Mouse (Mus musculus) limb, embryonic 13.5 days (tissue): ENCODE data around the gene Arfip1. TPM values are rescaled to one million over a fixed set of nuclear protein-coding genes. Genes with fewer than 3 reads are reported as not detected.
"Not testable (repeated sequence)": the region's sequence is repeated elsewhere in the genome, so short reads cannot be mapped to it uniquely, and the experiment has no call there.

Source experiments
- ATAC-seq: fragments of 200-750 bp; cut with Nextera tagmentation; 2 replicates; pipeline ENCODE4 v1.8.0; 2017; ENCODE audit warnings: low read depth, moderate number of reproducible peaks, moderate TSS enrichment; ENCODE audit not compliant: low FRiP score
- H3K27ac ChIP-seq: fragments of 300-500 bp; sonication (generic); 2 replicates; pipeline ENCODE4 v1.5.1; 2015; ENCODE audit warnings: inconsistent platforms, mild to moderate bottlenecking, moderate library complexity
- H3K27me3 ChIP-seq: fragments of 300-500 bp; sonication (generic); 2 replicates; pipeline ENCODE4 v1.6.1; 2015; ENCODE audit warnings: mild to moderate bottlenecking, inconsistent platforms
- H3K36me3 ChIP-seq: fragments of 300-500 bp; sonication (generic); 2 replicates; pipeline ENCODE4 v1.6.1; 2015; ENCODE audit warnings: inconsistent platforms, mild to moderate bottlenecking, moderate library complexity
- H3K4me1 ChIP-seq: fragments of 300-500 bp; sonication (generic); 2 replicates; pipeline ENCODE4 v1.6.1; 2015; ENCODE audit warnings: inconsistent platforms
- H3K4me2 ChIP-seq: fragments of 300-500 bp; sonication (generic); replicated peaks from 2 replicates; pipeline ENCODE4 v1.6.1; 2015; ENCODE audit warnings: inconsistent platforms, mild to moderate bottlenecking, moderate library complexity
- H3K4me3 ChIP-seq: fragments of 300-500 bp; sonication (generic); 2 replicates; pipeline ENCODE4 v1.5.1; 2015; ENCODE audit warnings: moderate library complexity, mild to moderate bottlenecking, inconsistent platforms
- H3K9ac ChIP-seq: fragments of 300-500 bp; sonication (generic); 2 replicates; pipeline ENCODE4 v1.6.1; 2015; ENCODE audit warnings: mild to moderate bottlenecking, inconsistent platforms
- H3K9me3 ChIP-seq: fragments of 300-500 bp; sonication (generic); 2 replicates; pipeline ENCODE4 v1.6.1; 2016; ENCODE audit warnings: inconsistent platforms
- WGBS: fragments of 180-500 bp; shearing (Covaris S2); methylation state at CpG from one replicate; pipeline ENCODE4 v1.1.7; 2015; 5-methylcytosine and 5-hydroxymethylcytosine counted together
- polyA plus RNA-seq: library from polyadenylated mRNA; unstranded; fragments of >200 nt; fragmentation: Nextera tagmentation; extraction: Ambion mirVana; gene quantifications from 2 replicates; pipeline ENCODE4 v1.2.1, GENCODE M21; 2015

Arfip1 gene
- polyA plus RNA-seq, 1 experiment from 2014 or later: 43.8 TPM

DNA sequence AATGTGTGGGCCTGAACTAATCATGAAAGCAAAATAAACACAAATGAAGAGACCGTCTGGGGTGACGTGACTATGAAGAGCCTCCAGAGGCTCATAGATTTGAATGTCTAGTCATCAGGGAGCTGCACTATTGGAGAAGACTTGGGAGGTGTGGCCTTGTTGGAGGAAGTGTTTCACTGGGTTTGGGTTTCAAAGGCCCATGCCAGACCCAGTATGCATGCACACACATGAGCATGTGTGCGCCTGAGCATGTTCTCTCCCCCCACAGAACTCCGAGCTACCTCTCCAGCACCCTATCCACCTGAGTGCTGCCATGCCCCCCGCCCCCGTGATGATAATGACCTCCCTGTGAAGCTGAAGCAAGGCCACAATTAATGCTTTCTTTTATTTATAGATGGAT lies 12.8 kb downstream of the Arfip1 start:
- no peak for ATAC-seq
- Histone ChIP-seq H3K4me3 (no peak overlapping the region), H3K4me1 (0 out of 2 replicates have a peak, but pooled peaks cover 9% of the 10 kb centered on the region), H3K27me3 (no peaks in the 10 kb centered on the region), H3K9me3 (no peaks in the 10 kb centered on the region), H3K4me2 (no peak overlapping the region), H3K9ac (no peak overlapping the region), H3K36me3 (no peaks in the 10 kb centered on the region), H3K27ac (no peak overlapping the region)
- 73% methylated on average over 6 of the region's 6 CpGs for WGBS

DNA sequence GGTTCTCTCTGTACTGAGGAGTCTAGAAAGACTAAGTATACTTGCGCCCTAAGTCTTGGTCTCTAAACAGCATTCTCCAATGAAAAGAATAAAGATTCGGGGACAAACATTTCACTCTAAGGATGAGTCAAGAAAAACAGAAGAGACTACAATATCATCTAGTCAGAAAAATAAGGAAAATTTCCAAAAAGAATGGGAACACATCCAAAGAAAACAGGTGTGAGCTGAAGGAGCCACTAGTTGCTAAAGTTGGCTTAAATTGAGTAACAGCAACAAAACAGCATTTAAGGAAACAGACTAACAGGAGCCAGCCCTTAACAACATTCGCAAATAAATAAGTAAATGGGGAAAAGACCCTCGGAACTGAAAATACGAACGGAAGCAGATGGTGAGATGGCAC lies 13.9 kb downstream of the Arfip1 start:
- H3K4me3 ChIP-seq: no peak overlapping the region
- ATAC-seq: no peak
- H3K9ac ChIP-seq: no peak overlapping the region
- no peaks in the 10 kb centered on the region for H3K9me3 ChIP-seq
- H3K27me3 ChIP-seq: no peaks in the 10 kb centered on the region
- no peak overlapping the region for H3K27ac ChIP-seq
- H3K4me1 ChIP-seq: 0 out of 2 replicates have a peak, but pooled peaks cover 9% of the 10 kb centered on the region
- WGBS: 90% methylated on average over 6 of the region's 6 CpGs
- no peaks in the 10 kb centered on the region for H3K36me3 ChIP-seq
- no peak overlapping the region for H3K4me2 ChIP-seq

DNA sequence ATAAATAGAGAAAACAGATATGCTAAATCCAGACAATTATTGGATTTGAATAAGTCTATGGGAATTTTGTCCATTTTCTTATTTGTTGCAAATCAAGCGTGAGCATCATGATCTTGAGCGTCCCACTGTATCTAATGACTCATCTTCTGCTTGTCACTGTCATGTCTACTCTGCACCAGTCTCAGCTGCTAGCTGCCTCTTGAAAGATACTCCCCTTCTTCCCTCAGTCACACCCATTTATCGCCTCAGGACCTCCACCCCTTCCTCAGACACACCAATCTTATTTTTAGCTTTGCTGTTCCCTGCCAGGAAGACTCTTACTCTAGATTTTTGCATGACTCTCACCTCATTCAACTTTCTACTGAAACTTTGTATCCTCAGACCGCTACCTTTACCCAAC lies 19.0 kb downstream of the Arfip1 start:
- no peaks in the 10 kb centered on the region for H3K4me1 ChIP-seq
- no peak overlapping the region for H3K9ac ChIP-seq
- H3K27ac ChIP-seq: no peak overlapping the region
- 93% methylated on average over 4 of the region's 4 CpGs for WGBS
- H3K4me2 ChIP-seq: no peak overlapping the region
- no peaks in the 10 kb centered on the region for H3K36me3 ChIP-seq
- no peaks in the 10 kb centered on the region for H3K9me3 ChIP-seq
- ATAC-seq: no peak
- no peaks in the 10 kb centered on the region for H3K27me3 ChIP-seq
- no peak overlapping the region for H3K4me3 ChIP-seq

DNA sequence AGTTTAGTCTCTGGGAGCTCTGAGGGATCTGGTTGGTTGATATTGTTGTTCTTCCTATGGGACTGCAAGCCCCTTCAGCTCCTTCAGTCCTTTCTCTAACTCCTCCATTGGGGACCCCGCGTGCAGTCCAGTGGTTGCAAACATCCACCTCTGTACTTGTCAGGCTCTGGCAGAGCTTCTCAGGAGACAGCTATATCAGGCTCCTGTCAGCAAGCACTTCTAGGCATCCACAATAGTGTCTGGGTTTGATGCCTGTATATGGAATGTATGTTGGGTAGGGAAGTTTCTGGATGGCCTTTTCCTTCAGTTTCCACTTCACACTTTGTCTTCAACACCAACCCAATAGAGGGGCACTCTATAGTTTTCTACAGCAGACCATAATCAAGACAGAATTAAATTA lies 19.5 kb downstream of the Arfip1 start:
- ATAC-seq, H3K36me3 ChIP-seq: not testable (repeated sequence)
- WGBS: 96% methylated on average over 2 of the region's 2 CpGs

DNA sequence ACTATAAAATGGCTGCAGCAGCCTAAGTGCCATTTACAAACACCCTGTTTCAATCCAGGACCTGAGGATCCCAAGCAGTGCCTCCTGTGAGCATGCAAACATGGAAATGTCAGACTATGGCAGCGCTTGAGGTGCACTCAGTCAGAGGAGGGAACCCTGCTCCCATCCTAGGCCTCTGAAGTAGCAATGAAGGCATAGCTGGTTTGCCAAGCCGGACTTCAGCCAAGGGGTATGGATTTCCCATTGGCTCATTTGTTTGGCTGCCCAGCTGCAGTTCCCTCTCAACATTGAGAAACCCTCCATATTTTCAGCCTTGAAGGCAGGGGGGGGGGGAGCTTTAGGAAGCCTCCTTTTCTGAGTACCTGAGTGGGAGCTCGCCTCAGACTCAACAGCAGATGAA lies 24.1 kb downstream of the Arfip1 start:
- no peak overlapping the region for H3K4me3 ChIP-seq
- no peak overlapping the region for H3K9ac ChIP-seq
- WGBS: 87% methylated on average over 3 of the region's 3 CpGs
- peaks cover 9% of the 10 kb centered on the region; the same call in 1 of the 2 replicates for H3K4me1 ChIP-seq
- no peaks in the 10 kb centered on the region for H3K9me3 ChIP-seq
- H3K36me3 ChIP-seq: no peaks in the 10 kb centered on the region
- no peak overlapping the region for H3K4me2 ChIP-seq
- ATAC-seq: no peak
- H3K27ac ChIP-seq: no peak overlapping the region
- H3K27me3 ChIP-seq: no peaks in the 10 kb centered on the region

More for the DNA sequence above, 19.5 kb downstream of the Arfip1 start:
- H3K9me3 ChIP-seq, H3K9ac ChIP-seq, H3K4me1 ChIP-seq, H3K27me3 ChIP-seq, H3K27ac ChIP-seq, H3K4me3 ChIP-seq, H3K4me2 ChIP-seq: not testable (repeated sequence)

DNA sequence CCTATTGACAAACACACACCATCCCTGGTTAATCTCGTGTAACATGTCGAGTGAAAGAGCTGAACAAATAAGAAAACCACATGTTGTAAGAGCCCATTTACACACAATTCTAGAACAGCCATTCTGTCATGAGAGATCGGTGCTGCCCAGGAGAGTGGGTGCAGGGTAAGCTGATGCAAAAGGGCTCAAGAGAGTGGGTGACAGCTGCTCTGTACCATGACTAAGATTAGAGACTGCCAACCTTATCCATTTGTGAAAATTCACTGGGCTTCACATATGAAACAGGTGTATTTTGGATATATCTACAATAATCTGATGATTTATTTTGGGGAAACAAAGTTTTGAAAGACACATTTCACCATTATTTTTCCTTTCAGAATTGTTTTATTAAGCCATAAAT lies 26.6 kb downstream of the Arfip1 start:
- Histone ChIP-seq H3K4me1 (peaks cover 9% of the 10 kb centered on the region; the same call in 1 of the 2 replicates), H3K9me3 (no peaks in the 10 kb centered on the region), H3K4me2 (no peak overlapping the region), H3K27ac (no peak overlapping the region), H3K4me3 (no peak overlapping the region), H3K36me3 (no peaks in the 10 kb centered on the region), H3K9ac (no peak overlapping the region), H3K27me3 (no peaks in the 10 kb centered on the region)
- 83% methylated on average over 3 of the region's 3 CpGs for WGBS
- no peak for ATAC-seq

DNA sequence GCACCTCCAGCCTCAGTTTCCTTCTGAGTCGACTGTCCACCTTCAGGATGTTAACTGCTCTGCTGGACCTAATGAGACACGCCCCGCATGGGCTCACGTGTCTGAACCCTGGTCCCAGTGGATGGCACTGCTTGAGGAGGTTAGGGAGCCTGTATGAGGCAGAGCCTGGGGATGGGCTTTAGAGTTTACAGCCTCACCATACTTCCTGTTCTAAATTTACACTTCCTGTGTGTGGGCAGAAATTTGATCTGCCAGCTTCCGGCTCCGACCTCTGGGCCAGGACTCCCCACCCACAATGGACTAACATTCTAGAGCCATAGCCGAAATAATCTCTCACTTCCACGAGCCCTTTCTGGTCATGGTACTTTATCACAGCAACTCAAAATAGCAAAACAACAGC lies 35.2 kb downstream of the Arfip1 start:
- ATAC-seq: no peak
- Histone ChIP-seq H3K36me3 (0 out of 2 replicates have a peak, but pooled peaks cover 5% of the 10 kb centered on the region), H3K4me2 (no peak overlapping the region), H3K4me1 (no peaks in the 10 kb centered on the region), H3K9ac (no peak overlapping the region), H3K27ac (no peak overlapping the region), H3K4me3 (no peak overlapping the region), H3K27me3 (no peaks in the 10 kb centered on the region), H3K9me3 (no peaks in the 10 kb centered on the region)
- WGBS: 59% methylated on average over 8 of the region's 8 CpGs

DNA sequence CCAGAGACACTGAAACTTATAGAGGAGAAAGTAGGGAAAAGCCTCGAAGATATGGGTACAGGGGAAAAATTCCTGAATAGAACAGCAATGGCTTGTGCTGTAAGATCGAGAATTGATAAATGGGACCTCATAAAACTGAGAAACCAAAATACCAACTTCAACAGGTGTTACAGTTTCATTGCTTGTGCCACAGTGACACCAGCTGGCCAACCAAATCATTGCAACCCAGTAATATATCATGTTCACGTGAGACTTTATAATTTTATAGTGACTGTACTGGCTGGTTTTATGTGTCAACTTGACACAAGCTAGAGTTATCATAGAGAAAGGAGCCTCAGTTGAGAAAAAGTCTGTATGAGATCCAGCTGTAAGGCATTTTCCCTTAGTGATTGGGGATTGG lies 40.0 kb downstream of the Arfip1 start:
- not testable (repeated sequence) for H3K9me3 ChIP-seq, H3K4me3 ChIP-seq, H3K27ac ChIP-seq, H3K4me2 ChIP-seq, H3K4me1 ChIP-seq, H3K36me3 ChIP-seq, H3K9ac ChIP-seq, H3K27me3 ChIP-seq, ATAC-seq
- 17% methylated on average over 3 of the region's 3 CpGs for WGBS

DNA sequence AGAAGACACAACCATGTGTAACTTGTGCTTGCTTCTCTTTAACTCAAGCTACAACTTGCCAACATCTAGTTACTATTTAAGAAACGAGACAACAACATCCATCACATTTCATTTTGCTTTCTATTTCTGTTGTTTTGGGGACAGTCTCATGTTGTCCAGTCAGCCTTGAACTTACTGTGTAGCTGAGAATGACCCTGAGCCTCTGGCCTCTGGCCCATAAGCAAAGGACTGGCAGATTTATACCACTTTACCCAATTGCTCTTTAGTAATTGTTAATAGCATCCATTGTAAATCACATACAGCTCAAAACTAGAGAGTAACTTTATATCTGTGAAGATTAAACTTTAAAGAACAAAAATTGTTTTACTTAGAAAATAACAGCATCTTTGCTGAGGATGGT lies 40.5 kb downstream of the Arfip1 start:
- no peak overlapping the region for H3K9ac ChIP-seq
- WGBS: 88% methylated on average over 1 of the region's 1 CpGs
- H3K4me1 ChIP-seq: peaks cover 4% of the 10 kb centered on the region; the same call in 1 of the 2 replicates
- no peaks in the 10 kb centered on the region for H3K9me3 ChIP-seq
- no peak overlapping the region for H3K4me3 ChIP-seq
- H3K36me3 ChIP-seq: 0 out of 2 replicates have a peak, but pooled peaks cover under 1% of the 10 kb centered on the region
- no peaks in the 10 kb centered on the region for H3K27me3 ChIP-seq
- H3K4me2 ChIP-seq: no peak overlapping the region
- no peak for ATAC-seq
- H3K27ac ChIP-seq: no peak overlapping the region

DNA sequence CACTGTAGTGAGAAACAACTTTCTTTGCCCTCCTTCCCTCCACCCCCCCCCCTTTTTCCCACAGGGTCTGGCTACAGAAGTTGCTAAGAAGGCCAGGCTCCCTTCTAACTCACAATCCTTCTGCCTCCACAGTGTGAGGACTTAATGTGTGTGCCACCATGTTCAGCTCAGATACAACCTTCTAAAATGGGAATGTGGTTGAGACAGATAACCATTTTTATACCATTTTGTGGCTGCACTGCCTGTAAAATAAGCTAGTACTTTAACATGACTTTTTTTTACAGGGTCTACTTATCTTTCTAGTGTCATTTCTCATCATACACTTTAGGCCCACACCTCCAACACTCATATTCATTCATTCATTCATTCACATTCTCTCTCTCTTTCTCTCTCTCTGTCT lies 41.8 kb downstream of the Arfip1 start:
- H3K27ac ChIP-seq: no peak overlapping the region
- H3K27me3 ChIP-seq: no peaks in the 10 kb centered on the region
- H3K9me3 ChIP-seq: no peaks in the 10 kb centered on the region
- no peak overlapping the region for H3K9ac ChIP-seq
- peaks cover 4% of the 10 kb centered on the region; the same call in 1 of the 2 replicates for H3K4me1 ChIP-seq
- no peaks in the 10 kb centered on the region for H3K36me3 ChIP-seq
- no peak overlapping the region for H3K4me3 ChIP-seq
- ATAC-seq: no peak
- H3K4me2 ChIP-seq: no peak overlapping the region

DNA sequence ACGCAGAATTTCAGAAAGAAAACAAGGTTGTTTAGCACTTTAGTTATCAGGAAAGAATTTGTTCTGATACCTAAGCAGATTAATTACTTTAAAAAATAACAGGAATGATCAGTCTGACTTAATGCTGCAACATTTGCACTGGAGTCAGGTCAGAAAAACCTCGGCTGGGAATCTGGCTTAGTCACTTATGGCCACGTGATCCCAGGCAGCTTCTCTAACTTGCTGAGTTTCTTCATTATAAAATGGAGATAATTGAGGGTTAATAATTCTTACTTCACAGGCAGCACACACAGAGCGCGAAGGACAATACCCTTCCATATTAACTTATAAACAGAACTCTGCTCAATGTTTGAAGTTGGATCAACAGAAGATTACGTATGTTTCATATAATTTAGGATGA lies 45.4 kb downstream of the Arfip1 start:
- Histone ChIP-seq H3K4me1 (peaks cover 4% of the 10 kb centered on the region; the same call in 1 of the 2 replicates), H3K4me3 (no peak overlapping the region), H3K9ac (no peak overlapping the region), H3K36me3 (peaks cover 12% of the 10 kb centered on the region), H3K27ac (no peak overlapping the region), H3K9me3 (no peaks in the 10 kb centered on the region), H3K27me3 (no peaks in the 10 kb centered on the region), H3K4me2 (no peak overlapping the region)
- ATAC-seq: no peak
- 88% methylated on average over 6 of the region's 6 CpGs for WGBS

DNA sequence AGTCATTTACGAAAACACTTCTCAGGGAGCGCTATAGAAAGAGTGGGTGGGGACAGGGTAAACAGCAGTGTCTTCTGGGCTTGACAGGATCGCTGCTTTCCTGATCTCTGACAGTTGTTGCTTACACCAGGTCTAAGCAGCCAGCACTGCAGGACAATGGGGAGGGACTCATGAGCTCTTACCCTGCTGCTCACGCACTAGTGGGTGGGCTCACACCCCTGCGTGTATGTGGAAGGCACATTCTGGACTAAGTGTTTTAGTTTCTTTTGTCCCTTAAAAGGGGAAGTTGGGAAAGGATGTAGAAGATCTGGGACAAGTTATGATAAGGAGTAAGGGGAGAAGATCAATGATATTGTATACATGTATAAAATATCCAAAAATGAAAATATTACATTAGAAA lies 49.2 kb downstream of the Arfip1 start:
- no peak for ATAC-seq
- WGBS: 83% methylated on average over 5 of the region's 5 CpGs

DNA sequence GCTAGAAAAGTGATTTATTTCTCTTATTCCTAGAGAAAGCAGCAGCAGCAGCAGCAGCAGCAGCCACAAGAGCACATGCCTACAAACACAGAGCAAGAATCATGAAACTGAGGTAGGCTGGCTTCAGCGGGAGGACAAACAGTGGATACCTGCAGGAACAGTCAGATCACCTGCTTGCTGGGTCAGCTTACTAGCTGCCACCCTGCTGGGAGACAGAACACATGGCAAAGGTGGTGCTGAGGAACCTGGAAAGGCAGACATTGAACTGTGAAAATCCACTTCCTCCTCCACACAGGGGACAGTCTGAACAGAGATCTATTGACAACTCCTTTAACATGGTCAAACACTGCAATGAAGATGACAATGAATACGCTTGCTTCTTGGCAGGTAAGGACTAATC lies 53.4 kb downstream of the Arfip1 start:
- Histone ChIP-seq H3K27ac (no peak overlapping the region), H3K9me3 (no peaks in the 10 kb centered on the region), H3K4me1 (no peaks in the 10 kb centered on the region), H3K36me3 (peaks cover 30% of the 10 kb centered on the region), H3K4me3 (no peak overlapping the region), H3K9ac (no peak overlapping the region), H3K4me2 (no peak overlapping the region), H3K27me3 (no peaks in the 10 kb centered on the region)
- ATAC-seq: no peak
- 78% methylated on average over 2 of the region's 2 CpGs for WGBS

More for the DNA sequence above, 49.2 kb downstream of the Arfip1 start:
- H3K36me3 ChIP-seq: peaks cover 12% of the 10 kb centered on the region
- H3K27me3 ChIP-seq: no peaks in the 10 kb centered on the region
- H3K9me3 ChIP-seq: no peaks in the 10 kb centered on the region
- H3K4me1 ChIP-seq: no peaks in the 10 kb centered on the region
- no peak overlapping the region for H3K9ac ChIP-seq
- no peak overlapping the region for H3K4me2 ChIP-seq
- no peak overlapping the region for H3K27ac ChIP-seq
- H3K4me3 ChIP-seq: no peak overlapping the region
